Mouse (Mus musculus) stomach, postnatal 0 days (tissue): ENCODE measurements at regions not wholly inside any gene's neighbourhood (a gene's known extent, or its start where the extent isn't known, plus 50 kb on each side); places are given as distances from the start of the nearest gene placed in this dataset.

Experiments
- CTCF ChIP-seq: IDR thresholded peaks from 2 replicates; pipeline ENCODE4 v1.5.1; 2016; ENCODE audit warnings: antibody characterized with exemption, low read depth, mild to moderate bottlenecking, moderate library complexity
- EP300 ChIP-seq: optimal IDR thresholded peaks from 2 replicates; pipeline ENCODE3; 2016; ENCODE audit warnings: antibody characterized with exemption

DNA sequence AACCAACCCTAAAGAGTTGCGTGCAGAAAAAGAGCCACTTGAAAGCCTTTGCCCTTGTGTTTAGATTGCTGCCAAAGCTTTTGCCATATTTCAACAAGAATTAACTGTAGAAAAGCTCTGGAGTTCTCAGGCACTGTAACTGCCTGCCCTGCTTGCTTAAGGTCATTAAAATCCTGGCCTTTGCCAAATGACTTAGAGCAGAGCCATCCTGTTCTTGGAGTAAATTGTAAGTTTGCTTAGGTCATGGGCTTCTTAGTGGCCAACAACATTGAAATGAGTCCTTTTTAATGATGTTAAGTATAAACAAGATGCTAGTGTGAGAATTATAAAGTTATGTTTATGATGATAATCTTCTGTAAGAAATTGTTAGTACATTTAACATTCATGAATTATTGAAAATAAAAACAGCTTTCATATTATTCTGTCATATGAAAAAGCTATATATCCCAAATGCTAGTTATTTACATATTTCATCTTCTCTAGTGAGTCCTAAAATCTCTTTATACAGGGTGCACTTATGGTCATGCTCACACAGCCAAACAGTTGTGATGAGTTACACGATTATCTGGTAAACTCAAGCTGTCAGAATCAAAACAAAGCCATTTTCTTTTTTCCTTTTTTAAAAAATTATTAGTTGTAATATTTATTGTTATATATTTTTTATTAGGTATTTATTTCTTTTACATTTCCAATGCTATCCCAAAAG is 753.4 kb downstream of the Crisp4 start:
- TF ChIP-seq CTCF, result no peak
- no peak for TF ChIP-seq EP300
